26 mouse cellular contexts compared by ENCODE assay signal in genomic region chr17:73432058-73432457, GRCm38 (mm10). TPM values are rescaled to one million over a fixed set of nuclear protein-coding genes. Genes with fewer than 3 reads are reported as not detected.
DNase-seq lines count a peak whose midpoint lies in the region; ATAC-seq lines count a peak whose summit lies in the region.
"Had no signal": no experiment of that assay in that cellular context is flagged by ENCODE, and none has a peak within 500 bp of the region (broad histone marks: within the 10 kb centered on the region; RNA-seq: fewer than 3 reads in every experiment).

No protein-coding gene starts in this region.

- H3K9ac ChIP-seq in heart, embryonic 12.5 days, result no peak overlapping the region
- no peak overlapping the region for H3K9ac ChIP-seq in heart, embryonic 16.5 days (ENCODE audit: low read length)
- H3K9ac ChIP-seq in neural tube, embryonic 14.5 days (replicated peaks; ENCODE audit: low read depth, low read length), result no peak overlapping the region
- H3K9ac ChIP-seq: embryonic facial prominence, embryonic 13.5 days; forebrain, embryonic 12.5 days; hindbrain, embryonic 12.5 days had no signal

- intact Hi-C loops in heart, postnatal 10 days (cut with DNase I), result no loop called here

- peak overlapping the region; percentile 63 for H3K27ac ChIP-seq in heart, embryonic 12.5 days (ENCODE audit: poor library complexity, severe bottlenecking)
- H3K27ac ChIP-seq in heart, embryonic 16.5 days (ENCODE audit: low read length), result peak overlapping the region; percentile 40; the same call in 1 of the 2 replicates
- peak overlapping the region; percentile 34; the same call in 1 of the 2 replicates for H3K27ac ChIP-seq in neural tube, embryonic 14.5 days (ENCODE audit: low read depth, low read length)
- H3K27ac ChIP-seq: embryonic facial prominence, embryonic 13.5 days; forebrain, embryonic 12.5 days; hindbrain, embryonic 12.5 days; hindbrain, postnatal 0 days had no signal

- peaks cover 18% of the 10 kb centered on the region for H3K4me1 ChIP-seq in heart, embryonic 12.5 days (replicated peaks)
- peaks cover 14% of the 10 kb centered on the region for H3K4me1 ChIP-seq in heart, embryonic 16.5 days (ENCODE audit: control insufficient read depth, insufficient read depth, low read length)
- H3K4me1 ChIP-seq in neural tube, embryonic 14.5 days (ENCODE audit: control insufficient read depth, insufficient read depth, low read length), result peaks cover 5% of the 10 kb centered on the region; the same call in 1 of the 2 replicates
- H3K4me1 ChIP-seq: embryonic facial prominence, embryonic 13.5 days; forebrain, embryonic 12.5 days; hindbrain, embryonic 12.5 days had no signal

- no peak overlapping the region for H3K4me2 ChIP-seq in heart, embryonic 12.5 days
- H3K4me2 ChIP-seq in heart, embryonic 16.5 days (ENCODE audit: low read depth, low read length), result no peak overlapping the region
- no peak overlapping the region for H3K4me2 ChIP-seq in neural tube, embryonic 14.5 days (ENCODE audit: low read depth, low read length)
- H3K4me2 ChIP-seq: embryonic facial prominence, embryonic 13.5 days; forebrain, embryonic 12.5 days; hindbrain, embryonic 12.5 days had no signal

- H3K27me3 ChIP-seq in heart, embryonic 12.5 days (replicated peaks), result no peaks in the 10 kb centered on the region
- H3K27me3 ChIP-seq in heart, embryonic 16.5 days (ENCODE audit: control insufficient read depth, insufficient read depth, low read length), result no peaks in the 10 kb centered on the region
- H3K27me3 ChIP-seq in neural tube, embryonic 14.5 days (ENCODE audit: control insufficient read depth, insufficient read depth, low read length), result no peaks in the 10 kb centered on the region
- H3K27me3 ChIP-seq: CH12.LX; embryonic facial prominence, embryonic 13.5 days; forebrain, embryonic 12.5 days; hindbrain, embryonic 12.5 days; Patski had no signal

- WGBS in heart, embryonic 12.5 days, result 74% methylated on average over 1 of the region's 1 CpGs
- 75% methylated on average over 1 of the region's 1 CpGs for WGBS in heart, embryonic 16.5 days
- WGBS in neural tube, embryonic 14.5 days, result 59% methylated on average over 1 of the region's 1 CpGs

- DNase-seq in heart, adult 8-10 months (ENCODE audit: low spot score), result no peak
- DNase-seq in heart, postnatal 10 days, result no peak
- no peak for DNase-seq in neural tube, embryonic 10.5 days (ENCODE audit: extremely low spot score, low spot score)
- DNase-seq: adrenal gland, postnatal 14 days; cerebellum, adult 11-12 months; cerebellum, adult 9-10 months; cerebellum, postnatal 25 days; gastrocnemius, postnatal 10 days; heart, postnatal 36 days; kidney, adult 8-10 months had no signal

- H3K9me3 ChIP-seq in heart, embryonic 12.5 days (replicated peaks), result no peaks in the 10 kb centered on the region
- no peaks in the 10 kb centered on the region for H3K9me3 ChIP-seq in heart, embryonic 16.5 days (replicated peaks; ENCODE audit: control insufficient read depth, low read length)
- no peaks in the 10 kb centered on the region for H3K9me3 ChIP-seq in neural tube, embryonic 14.5 days (ENCODE audit: control insufficient read depth, low read length)
- H3K9me3 ChIP-seq: embryonic facial prominence, embryonic 13.5 days; forebrain, embryonic 12.5 days; hindbrain, embryonic 12.5 days had no signal

- no peaks in the 10 kb centered on the region for H3K36me3 ChIP-seq in heart, embryonic 12.5 days
- H3K36me3 ChIP-seq in heart, embryonic 16.5 days (ENCODE audit: control insufficient read depth, insufficient read depth), result no peaks in the 10 kb centered on the region
- no peaks in the 10 kb centered on the region for H3K36me3 ChIP-seq in neural tube, embryonic 14.5 days (ENCODE audit: control insufficient read depth, insufficient read depth, low read length)
- H3K36me3 ChIP-seq: embryonic facial prominence, embryonic 13.5 days; forebrain, embryonic 12.5 days; hindbrain, embryonic 12.5 days had no signal

- no peak overlapping the region for H3K4me3 ChIP-seq in heart, embryonic 12.5 days
- H3K4me3 ChIP-seq in heart, embryonic 16.5 days (ENCODE audit: low read length), result no peak overlapping the region
- no peak overlapping the region for H3K4me3 ChIP-seq in neural tube, embryonic 14.5 days (ENCODE audit: low read depth, low read length)
- H3K4me3 ChIP-seq: embryonic facial prominence, embryonic 13.5 days; forebrain, embryonic 12.5 days; hindbrain, embryonic 12.5 days had no signal

- no peak for ATAC-seq in heart, embryonic 12.5 days (ENCODE audit: insufficient number of reproducible peaks, low FRiP score)
- ATAC-seq in heart, embryonic 16.5 days (replicated peaks; ENCODE audit: extremely low read depth, insufficient read depth, low FRiP score), result no peak
- no peak for ATAC-seq in neural tube, embryonic 14.5 days (ENCODE audit: low read depth)
- ATAC-seq in megakaryocyte, adult 5-6 weeks (ENCODE audit: poor library complexity, severe bottlenecking), result no peak
- ATAC-seq: activated CD4-positive, CD25-positive, alpha-beta regulatory T cell, adult 4 months; forebrain, embryonic 16.5 days; hindbrain, postnatal 0 days; Patski had no signal

RNA-seq across cellular contexts. Expression of gene Capn13, which starts 31.4 kb away (rescaled TPM):
- not detected in 2 replicates for polyA plus RNA-seq in heart, embryonic 12.5 days (2016; fragmentation: Nextera tagmentation; extraction: Ambion mirVana)
- not detected for total RNA-seq in heart, adult 8-10 months (2022)
- not detected in 2 replicates for polyA plus RNA-seq in heart, embryonic 16.5 days (2015; fragmentation: Nextera tagmentation; extraction: Ambion mirVana)
- not detected for total RNA-seq in heart, postnatal 10 days (2021)
- polyA plus RNA-seq in neural tube, embryonic 14.5 days (2014; fragmentation: Nextera tagmentation; extraction: Ambion mirVana), result 0.15 and 0.17 TPM in 2 replicates
- total RNA-seq in megakaryocyte, adult 5-6 weeks (2015), result not detected in 2 replicates
- 0.04 TPM in 1 of 2 replicates, not detected in the other for total RNA-seq in megakaryocyte, adult 5-6 weeks (2017)
- total RNA-seq: adrenal gland, adult 18-20 months; adrenal gland, postnatal 14 days; CH12.LX; gastrocnemius, postnatal 10 days; gastrocnemius, postnatal 4 days; heart, postnatal 36 days had no signal
- polyA plus RNA-seq: activated CD4-positive, CD25-positive, alpha-beta regulatory T cell, adult 4 months; cortical plate, adult 2 months; embryonic facial prominence, embryonic 13.5 days; forebrain, embryonic 12.5 days; forebrain, embryonic 16.5 days; frontal cortex, adult 2 months; hindbrain, embryonic 12.5 days; Patski had no signal
